Mouse (Mus musculus): ENCODE measurements around the gene Ddit4.

GRCm38 (mm10) chr10:59950716-59951191 lies 880 bp downstream of the Ddit4 start:
- TF ChIP-seq CHD2 (IDR thresholded peaks at IDR 0.05; ENCODE audit: low read depth, low read length) (no peak), HCFC1 (IDR thresholded peaks at IDR 0.05; ENCODE audit: borderline replicate concordance, insufficient read depth, low read length) (no peak), ZNF384 (IDR thresholded peaks at IDR 0.05; ENCODE audit: low read depth, low read length) (no peak)
